Mouse (Mus musculus) thymus, postnatal 4 days (tissue): ENCODE measurements around the gene Prkg1.

Source experiments
- DNase-seq: peaks from one replicate; pipeline ENCODE4 v3.0.0; 2021

Prkg1 gene

DNA sequence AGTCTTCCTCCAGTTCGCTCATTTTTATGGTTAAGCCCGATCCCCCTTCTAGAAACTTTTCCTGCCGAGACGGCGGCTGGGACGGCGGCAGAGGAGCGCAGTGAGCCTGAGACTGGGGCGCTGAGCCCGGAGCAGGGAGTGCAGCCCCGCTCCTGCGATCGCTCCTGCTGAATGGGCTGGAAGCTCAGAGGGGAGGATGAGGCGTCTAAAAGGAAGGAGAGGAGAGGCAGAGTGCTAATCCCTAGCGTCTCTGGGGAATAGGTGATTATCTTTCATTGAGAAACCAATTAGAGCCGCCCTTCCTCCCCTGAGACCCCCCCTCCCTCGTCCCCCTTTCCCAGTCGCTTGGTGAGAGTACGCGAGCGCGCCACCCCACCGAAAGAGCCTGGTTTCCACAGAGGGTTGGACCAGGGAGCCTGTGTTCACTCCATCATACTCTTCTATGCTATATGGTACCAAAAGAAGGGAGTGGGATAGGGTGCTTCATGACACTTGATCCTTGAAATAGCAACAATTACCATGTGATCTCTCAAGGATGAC is at the start of gene Prkg1:
Prkg1 (minus strand) TSS at position 233 of the 540 bp plus-strand sequence.
- DNase-seq, result peak; percentile 8

DNA sequence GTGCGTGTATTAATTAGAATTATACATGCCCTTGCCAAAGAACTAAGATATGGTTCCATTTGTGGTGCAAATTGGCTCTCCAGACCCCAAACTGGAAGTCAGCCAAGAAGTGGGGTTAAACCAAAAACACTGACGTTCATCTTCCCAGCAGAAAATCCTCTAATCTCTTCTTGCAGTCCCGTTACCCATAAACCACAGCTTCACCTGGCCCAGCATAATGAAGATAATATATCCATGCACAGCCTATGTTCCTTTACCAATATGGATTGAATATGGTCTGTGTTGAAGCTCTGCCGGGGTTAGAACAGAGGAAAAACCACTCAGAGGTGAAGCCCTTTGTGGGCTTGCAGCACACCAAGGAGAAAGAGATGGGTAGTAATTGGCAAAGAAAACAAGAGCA is 48.3 kb upstream of the Prkg1 start:
- DNase-seq, result no peak

DNA sequence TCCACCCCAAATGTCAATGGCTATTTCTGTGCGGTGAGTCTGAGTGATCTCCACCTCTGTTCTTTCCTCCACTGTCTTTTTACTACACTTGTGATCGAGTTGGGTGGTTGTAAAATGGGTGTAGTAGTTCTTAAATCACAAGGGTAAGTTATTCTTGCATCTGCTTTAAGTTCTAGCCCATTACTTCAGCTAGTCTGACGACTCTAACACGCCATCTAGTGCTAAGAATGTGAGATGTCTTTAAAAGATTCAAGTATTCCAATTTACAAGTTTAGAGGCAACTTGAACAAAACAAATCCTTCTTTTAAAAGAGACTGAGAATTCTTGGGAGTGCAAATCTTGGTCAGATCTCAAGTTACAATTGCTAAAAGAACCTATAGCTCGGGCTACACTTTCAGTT is 46.5 kb upstream of the Prkg1 start:
- DNase-seq, result no peak

DNA sequence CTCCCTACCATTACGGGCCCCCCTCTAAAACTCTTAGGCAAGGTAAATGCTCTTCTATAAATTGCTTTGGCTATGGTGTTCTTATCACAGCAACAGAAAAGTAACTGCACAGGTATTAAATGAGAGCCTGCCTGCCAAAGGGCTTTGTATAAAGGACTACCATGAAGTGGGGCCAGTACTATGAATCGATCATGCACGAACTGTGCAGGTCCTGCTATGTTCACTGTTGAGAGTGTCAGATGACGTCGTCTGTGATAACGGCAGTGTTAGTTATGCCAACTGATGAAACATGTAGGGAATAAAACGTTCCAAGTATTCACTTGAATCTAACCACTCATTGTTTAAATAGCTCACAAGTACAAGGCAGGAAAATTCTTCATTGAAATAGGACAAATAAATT is 40.6 kb upstream of the Prkg1 start:
- no peak for DNase-seq

DNA sequence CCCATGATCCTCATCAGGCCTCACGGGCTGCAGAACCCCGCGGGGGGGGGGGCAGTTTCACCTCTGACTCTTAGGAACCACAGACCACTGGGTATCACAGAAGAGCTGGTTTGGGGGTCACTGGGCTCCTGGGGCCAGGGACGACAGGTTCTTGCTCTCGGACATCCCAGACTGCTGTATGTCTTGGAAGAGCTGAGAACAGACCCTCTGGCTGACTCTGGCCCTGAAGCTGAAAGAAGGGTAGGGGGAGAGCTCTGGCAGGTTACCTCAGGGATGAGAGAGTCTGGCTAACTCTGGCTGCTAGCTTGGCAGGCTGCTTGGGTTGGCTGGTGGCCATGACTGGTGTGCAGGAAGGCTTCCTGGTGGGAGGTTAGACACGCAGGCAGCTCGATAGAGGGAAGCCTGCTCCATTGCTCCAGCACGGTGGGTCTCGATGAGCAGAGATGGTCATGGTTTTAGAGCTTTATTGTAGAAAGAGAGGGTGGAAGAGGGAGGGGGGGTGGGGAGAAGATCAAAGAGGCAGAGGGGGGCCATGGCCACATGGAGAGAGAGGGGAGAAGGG is 30.7 kb upstream of the Prkg1 start:
- DNase-seq, result no peak

DNA sequence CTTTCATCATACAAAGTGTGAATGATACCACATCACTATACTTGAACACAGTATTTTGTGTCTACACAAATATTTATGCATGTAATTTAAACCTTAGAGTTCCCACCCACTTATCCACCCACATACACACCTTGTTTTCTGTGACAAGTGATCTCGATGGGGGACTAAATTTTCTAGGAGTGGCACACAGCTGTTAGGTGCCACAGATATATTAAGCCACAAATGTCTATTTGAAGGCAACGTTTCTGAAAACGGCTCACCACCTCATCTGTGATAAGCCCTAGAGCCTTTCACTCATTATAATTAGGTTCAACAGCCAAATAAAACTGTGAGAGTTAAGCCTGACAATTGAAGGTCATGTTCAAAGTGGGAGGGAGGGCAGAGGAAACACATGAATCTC is 26.9 kb upstream of the Prkg1 start:
- DNase-seq, result no peak

DNA sequence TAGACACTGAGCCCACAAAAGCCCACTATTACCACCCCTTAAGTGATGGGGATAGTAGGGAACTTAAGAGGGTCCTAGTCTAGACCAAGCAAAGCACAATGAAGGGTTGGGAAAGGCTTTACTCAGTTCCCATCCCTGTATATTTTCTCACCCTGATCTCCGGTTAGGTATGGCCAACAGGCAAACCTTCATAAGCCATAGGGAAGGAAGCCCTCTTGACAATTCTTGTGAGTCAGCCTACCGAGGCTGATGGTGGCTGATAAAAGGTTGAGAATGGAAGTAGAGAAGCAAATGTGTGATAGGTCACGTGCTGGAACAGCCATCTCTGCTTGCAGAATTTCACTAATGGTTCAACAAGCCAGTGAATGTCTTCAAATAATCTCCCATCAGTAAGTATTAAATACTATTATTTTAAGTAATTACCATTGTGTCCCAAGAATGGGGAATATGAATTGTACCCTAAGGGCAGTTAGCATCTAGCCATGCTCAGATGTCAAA is 16.7 kb upstream of the Prkg1 start:
- no peak for DNase-seq

DNA sequence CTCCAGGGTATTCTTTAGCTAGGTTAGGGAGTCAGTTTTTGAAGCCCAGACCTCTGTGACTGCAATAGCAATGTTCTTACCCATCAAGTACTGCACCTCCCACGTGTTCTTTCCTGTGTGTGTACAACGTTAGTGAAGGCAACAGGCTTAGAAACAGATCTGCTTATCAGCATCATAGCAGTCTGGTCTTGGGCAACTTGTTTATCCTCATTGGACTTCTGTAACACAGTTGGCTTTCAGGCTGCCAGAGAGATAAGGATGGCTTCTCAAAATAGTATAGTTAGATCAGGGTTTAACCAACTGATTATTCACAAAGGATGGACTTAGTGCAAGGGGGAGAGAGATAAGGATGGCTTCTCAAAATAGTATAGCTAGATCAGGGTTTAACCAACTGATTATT is 16.2 kb upstream of the Prkg1 start:
- DNase-seq, result no peak

DNA sequence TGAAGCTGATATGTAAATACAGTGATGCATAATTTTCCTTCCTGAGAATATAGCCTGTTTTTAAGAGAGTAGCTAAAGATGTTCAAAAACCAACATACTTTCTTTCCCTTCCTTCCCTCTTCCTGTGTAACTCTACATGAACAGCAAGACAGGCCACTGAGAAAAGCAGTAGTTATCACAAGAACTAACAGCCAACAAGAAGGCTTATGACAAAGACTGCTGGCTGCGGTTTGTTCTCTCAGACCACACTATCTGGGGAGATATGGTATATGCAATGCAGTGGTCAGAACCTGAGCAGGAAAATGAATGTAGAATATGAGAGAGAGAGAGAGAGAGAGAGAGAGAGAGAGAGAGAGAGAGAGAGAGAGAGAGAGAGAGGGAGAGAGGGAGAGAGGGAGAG is 15.4 kb upstream of the Prkg1 start:
- DNase-seq, result no peak

DNA sequence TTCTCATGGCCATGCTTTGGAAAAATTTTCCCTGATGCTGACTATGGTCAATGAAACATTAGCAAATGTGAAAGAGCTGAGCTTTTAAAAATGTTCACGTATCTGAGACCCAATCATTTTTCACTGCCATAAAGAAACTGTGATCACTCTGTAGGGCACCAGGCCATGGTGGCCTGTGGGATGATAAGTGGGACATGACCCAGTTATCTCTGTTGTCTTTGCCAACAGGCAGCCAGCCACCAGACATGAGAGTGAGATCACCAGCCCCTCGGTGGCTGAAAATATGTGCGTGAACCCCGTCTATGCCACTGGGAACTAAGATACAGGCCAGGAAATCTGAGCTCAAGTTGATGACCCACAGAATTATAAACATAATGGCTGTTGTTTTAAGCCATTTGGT is 14.2 kb upstream of the Prkg1 start:
- no peak for DNase-seq

DNA sequence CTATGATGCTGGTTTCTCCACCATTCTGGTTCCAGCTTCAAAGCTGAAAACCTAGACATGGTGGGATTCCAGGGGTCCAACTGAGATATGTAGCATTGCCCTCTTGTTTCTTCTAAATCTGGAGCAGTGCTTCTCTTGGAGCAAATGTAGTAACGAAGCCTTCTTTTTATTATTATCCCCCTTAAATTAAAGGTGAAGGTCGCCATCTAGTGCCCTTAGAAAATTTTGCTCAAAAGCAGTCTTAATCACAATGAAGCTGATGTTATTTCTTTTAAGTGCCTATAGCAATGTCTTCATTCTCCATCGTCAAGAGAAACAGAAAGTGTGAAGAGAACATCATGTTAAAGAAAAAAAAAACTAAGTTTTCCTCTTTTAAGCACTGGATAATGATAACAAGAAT is 2.2 kb upstream of the Prkg1 start:
- no peak for DNase-seq

DNA sequence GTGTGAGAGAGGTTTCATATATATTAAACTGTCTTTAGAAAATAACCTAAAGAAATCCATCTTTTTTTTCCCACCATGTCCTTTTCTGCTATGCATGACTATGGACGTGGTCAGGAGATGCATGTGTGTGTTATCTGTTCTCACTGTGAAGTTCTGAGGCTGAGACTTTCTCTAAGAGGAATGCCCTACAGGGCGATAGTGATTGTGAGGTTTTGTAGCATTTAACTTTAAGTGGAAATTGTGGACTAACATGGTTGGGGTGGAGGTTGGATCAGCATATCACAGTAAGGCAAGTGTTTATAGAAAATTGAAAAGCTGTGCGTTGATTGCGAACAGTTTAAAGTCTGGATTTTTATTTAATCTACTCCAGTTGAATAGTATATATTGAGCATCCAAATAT is 618 bp upstream of the Prkg1 start:
- DNase-seq, result no peak

DNA sequence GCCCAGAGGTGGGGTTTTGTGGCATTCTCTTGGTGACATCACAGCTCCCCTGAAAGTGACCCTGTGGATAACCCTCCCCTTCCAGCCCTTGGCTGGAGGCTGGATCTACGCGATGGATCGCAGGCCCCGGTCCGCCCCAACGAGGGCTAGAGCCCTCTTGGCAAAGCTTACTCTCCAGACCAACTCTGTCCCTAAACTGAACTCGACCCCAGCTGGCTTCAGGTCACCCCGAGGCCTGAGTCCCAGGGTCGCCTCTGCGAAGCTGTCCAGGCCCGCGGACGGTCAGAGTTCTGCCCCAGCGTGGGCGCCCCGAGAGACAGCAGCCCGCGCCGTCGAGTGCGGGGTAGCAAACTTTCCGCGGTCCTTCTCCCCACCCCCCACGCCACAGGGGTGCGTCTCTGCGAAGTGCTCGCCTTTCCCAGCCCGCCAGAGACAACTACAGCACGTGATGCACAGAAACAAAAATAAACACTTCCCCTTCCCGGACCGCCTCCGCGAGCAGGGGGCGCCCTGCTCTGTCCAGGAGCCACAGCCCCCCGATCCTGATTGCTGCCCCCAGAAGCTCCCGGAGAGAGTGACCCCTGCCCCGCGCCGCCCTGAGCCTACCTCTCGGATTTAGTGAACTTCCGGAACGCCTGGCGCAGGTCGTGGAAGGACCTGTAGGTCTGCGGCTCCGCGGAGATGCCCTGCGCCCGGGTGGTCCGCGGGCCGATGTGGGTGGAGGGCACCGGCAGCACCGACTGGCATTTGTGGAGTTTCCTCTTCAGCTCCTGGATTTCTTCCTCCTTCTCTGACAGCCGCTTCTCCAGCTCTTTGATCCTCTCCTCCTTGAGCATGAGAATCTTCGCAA is 657 bp downstream of the Prkg1 start:
- peak; percentile 28 for DNase-seq

DNA sequence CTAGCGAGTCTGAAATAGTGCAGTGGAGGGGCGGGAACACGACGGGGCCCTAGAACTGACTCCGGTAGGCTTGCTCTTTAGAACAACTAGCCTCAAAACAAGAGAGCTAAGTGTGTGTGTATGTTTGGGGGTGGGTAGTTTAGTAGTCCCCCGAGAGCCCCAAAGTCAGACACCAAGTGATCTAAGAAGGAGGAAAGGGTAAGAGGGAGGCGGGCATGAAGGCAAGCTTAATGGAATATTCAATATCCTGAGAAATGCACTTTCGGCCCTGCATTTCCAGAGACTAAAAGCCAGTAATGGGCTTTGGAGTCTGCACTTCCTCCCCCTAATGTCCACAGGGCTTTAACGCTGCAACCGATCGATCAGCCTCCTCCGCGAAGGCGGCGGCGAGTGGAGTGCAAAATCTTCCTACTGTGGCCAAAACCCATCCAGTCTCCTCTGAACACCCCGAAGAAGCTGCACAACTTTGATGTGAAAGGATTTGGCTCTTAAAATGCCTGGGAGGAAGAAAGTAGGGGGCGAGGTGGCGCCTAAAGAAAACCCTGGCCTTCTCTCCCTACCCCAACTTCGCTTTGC is 1.5 kb downstream of the Prkg1 start:
- no peak for DNase-seq

DNA sequence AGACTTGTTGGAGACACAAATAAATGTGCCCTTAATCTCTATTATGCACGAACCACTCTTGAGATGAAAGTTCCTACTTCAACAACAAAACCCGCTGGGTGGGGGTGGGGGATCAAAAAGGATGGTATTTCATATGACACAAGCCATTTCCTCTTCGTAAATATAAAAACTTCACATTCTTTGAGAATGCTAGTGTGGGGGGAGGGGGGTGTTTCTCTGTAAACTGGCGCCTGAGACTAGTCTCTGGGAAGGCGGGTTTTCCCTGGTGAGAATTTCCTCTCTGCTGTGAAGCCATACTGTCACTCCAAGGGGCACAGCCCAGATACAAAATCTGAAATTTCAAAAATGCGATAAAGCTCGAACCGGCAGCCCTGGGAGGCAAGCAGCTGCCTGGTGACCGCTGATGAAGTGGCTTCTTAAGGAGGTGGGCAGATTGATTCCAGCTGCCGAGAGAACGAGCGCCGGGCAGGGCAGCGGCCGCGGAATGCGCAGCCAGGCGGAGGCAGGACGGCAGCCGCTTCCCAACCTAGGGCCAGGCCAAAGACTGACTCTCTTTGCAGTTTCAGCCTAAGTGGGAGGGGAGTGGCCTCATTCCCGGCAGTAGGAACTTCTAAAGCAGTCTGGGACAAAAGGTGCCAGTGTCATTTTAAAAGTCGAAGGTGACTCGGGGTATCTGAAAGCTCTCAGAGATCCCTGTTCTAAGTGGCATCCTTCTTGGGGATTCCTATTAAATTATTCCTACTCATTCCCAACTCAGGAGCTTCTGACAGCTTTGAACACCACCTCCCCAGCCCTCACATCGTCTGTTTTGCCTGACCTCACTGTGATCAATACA is 2.2 kb downstream of the Prkg1 start:
- DNase-seq, result peak; percentile 11

DNA sequence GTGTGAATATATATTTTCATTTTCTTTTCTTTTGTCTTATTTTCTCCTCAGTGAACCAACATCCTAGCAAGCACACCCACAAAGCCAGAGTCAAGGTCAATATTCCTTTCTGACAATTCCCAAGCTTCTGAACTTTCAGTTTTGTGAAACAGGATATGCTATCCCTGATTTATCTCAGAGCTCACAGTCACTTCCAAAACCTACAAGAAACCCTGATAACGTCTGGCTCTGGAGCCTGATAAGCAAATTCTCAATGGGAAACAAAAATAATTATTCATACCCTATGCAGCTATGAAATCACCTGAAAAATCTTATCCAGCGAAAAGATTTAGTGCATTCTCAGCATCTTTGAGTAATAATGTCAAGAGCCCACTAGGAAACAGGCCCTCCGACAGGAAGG is 5.0 kb downstream of the Prkg1 start:
- DNase-seq, result no peak

DNA sequence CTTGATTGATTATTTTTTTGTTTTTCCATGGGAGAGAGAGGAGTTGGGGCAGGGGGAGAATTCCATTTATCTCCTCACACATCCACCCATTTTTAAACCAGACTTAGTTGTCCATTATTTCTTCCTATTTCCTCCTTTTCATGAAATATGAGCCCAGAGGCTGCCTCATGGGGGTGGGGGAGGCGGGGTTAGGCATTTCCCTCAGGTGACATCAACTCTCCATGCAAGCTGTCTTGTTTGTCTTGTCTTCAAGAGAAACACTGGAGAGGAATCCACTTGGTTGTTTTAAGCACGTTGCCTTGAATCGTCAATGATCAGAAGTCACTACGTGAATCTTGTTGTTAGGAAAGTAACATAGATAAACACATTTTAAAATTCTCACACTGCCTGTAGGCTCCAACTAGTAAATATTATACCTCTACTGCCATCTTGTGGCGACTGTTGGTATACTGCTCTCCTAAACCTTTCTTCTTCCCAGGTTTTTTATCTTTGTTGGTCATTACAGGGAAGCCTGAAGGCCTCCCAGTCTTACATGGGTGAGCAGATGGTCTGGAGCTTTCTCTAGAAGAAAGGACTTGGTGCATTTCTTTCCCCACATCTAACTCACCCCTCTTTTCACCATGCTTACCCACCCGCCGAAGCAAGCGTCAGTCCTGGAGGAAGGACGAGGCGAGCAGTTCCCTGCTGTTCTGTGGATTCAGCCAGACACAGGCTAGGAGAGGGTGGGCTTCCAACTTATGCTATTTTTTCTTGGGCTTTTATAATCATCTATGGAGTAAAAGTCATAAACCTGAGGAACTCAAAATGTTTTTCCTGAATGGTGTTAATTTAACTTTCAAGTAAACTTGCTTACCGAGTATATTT is 8.7 kb downstream of the Prkg1 start:
- DNase-seq, result peak; percentile 55

DNA sequence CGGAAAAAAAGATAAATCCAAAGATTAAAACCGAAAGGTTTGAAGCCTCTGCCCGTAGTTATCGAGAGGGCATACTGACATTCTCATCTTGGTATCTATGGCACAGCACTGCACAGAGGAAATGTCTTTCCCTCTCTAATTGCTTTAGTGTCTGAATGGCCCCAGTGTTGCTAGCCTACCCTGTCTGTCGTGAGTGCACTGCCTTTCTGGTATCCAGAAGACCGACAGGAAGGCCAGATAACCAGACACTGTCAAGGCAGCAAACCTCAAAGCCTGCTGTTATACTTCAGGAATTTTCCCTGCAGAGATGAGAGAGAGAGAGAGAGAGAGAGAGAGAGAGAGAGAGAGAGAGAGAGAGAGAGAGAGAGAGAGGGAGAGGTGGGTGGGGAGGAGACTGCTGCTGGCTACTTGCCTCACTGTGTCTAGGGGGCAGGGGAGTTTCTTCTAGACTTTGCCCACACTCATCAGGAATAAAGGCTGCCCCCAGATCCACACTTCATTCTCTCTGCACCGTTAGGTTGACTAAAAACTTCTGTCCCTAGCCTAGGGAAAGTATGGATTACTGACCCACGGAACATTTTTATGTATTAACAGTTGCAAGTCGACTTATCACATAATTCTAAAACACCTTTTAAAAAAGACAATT is 10.1 kb downstream of the Prkg1 start:
- DNase-seq, result no peak

DNA sequence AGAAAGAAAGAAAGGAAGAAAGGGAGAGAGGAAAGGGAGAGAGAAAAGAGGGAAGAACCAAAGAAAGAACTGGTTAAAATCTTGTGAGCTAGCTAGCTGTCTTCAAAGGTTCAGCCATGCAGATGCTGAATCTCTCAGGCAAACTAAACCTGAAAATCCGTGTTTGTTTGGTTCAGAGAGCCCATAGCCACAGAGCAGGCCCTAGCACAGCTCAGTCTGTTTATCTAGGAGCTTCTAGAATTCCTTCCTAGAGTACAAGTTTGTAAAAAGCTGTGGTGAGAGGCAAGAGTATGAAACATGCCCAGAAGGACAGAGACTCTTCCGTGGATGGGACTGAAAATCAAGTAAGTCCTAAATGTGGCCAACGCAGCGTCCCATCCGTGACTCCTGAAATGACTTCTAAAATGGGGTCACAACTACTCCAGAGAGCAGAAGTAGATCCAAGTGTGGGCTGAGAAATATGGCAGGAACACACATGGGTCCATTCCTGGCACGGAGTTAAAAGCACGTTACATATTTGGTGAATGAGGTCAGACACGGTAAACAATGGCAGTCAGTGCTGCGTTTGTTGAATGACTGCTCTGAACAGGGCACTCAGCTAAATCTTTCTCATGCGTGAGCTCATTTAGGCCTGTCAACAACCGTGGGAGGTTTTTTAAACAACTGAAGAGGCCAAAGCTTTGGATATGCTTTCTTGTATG is 13.7 kb downstream of the Prkg1 start:
- no peak for DNase-seq

DNA sequence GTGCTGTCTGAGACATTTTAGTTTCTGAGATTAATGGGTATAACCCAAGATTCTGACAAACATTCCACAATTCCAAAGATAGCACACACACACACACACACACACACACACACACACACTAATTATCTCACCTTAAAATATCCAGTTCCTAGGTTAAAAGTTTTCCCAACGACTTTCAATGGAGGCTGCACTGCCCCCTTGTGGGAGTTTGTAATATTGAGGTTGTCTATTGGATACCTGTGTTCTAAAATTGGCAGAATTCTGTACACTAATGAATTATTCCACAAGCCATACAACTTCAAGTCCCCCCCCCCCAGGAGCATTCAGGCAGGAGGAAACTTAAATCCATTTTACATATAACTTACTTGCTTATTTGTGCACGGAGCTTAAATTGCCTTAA is 18.2 kb downstream of the Prkg1 start:
- peak; percentile 61 for DNase-seq
